Mouse (Mus musculus) common myeloid progenitor, adult 5-6 weeks (primary cell): ENCODE results near the gene Ctbs. TPM values are rescaled to one million over a fixed set of nuclear protein-coding genes. Genes with fewer than 3 reads are reported as not detected.

ENCODE experiments used
- ATAC-seq: replicated peaks from 2 replicates; pipeline ENCODE4 v1.8.0; 2016; ENCODE audit warnings: low read depth, mild to moderate bottlenecking, moderate TSS enrichment, inconsistent platforms; ENCODE audit not compliant: poor library complexity, severe bottlenecking
- total RNA-seq: library from RNA; stranded (forward); fragments of 200-1000, 187-1606 nt; gene quantifications from 2 replicates; pipeline ENCODE4 v1.2.3, GENCODE M21; 2017

The Ctbs gene
- total RNA-seq: 4.8 and 7.0 TPM in 2 replicates

GRCm38 (mm10) chr3:146449745-146450250 is at the start of gene Ctbs:
TSS of gene Ctbs (plus strand) at chr3:146449795.
- ATAC-seq: 0 out of 2 replicates have a peak, but pooled peaks have one; percentile 0

GRCm38 (mm10) chr3:146403770-146404169 is 45.8 kb upstream of the Ctbs start:
- ATAC-seq: no peak

- peak; percentile 94 for ATAC-seq
Observed at GRCm38 (mm10) chr3:146404311-146405201, 45.0 kb upstream of the Ctbs start, which contains the start of gene Ssx2ip. TSS of gene Ssx2ip (plus strand) at chr3:146404642.

GRCm38 (mm10) chr3:146405213-146406006 is 44.2 kb upstream of the Ctbs start:
- ATAC-seq: peak; percentile 43

- ATAC-seq: no peak
Observed at GRCm38 (mm10) chr3:146406007-146406341, 43.6 kb upstream of the Ctbs start.

- ATAC-seq: no peak
Observed at GRCm38 (mm10) chr3:146407086-146407721, 42.4 kb upstream of the Ctbs start.

GRCm38 (mm10) chr3:146410114-146410513 is 39.5 kb upstream of the Ctbs start:
- ATAC-seq: peak; percentile 23; the same call in 1 of the 2 replicates

GRCm38 (mm10) chr3:146412008-146412407 is 37.6 kb upstream of the Ctbs start:
- no peak for ATAC-seq

- ATAC-seq: no peak
Observed at GRCm38 (mm10) chr3:146412480-146412879, 37.1 kb upstream of the Ctbs start.

- no peak for ATAC-seq
Observed at GRCm38 (mm10) chr3:146413016-146413415, 36.6 kb upstream of the Ctbs start.

- no peak for ATAC-seq
Observed at GRCm38 (mm10) chr3:146413992-146414391, 35.6 kb upstream of the Ctbs start.

- no peak for ATAC-seq
Observed at GRCm38 (mm10) chr3:146414555-146414954, 35.0 kb upstream of the Ctbs start.

GRCm38 (mm10) chr3:146417873-146418272 is 31.7 kb upstream of the Ctbs start:
- no peak for ATAC-seq

- ATAC-seq: peak; percentile 31
Observed at GRCm38 (mm10) chr3:146418901-146419300, 30.7 kb upstream of the Ctbs start.

- ATAC-seq: no peak
Observed at GRCm38 (mm10) chr3:146419534-146419933, 30.1 kb upstream of the Ctbs start.

GRCm38 (mm10) chr3:146419992-146420537 is 29.5 kb upstream of the Ctbs start:
- ATAC-seq: no peak

- ATAC-seq: peak; percentile 97
Observed at GRCm38 (mm10) chr3:146421787-146422186, 27.8 kb upstream of the Ctbs start.

GRCm38 (mm10) chr3:146423710-146424109 is 25.9 kb upstream of the Ctbs start:
- no peak for ATAC-seq

- ATAC-seq: no peak
Observed at GRCm38 (mm10) chr3:146424306-146424900, 25.2 kb upstream of the Ctbs start.

- no peak for ATAC-seq
Observed at GRCm38 (mm10) chr3:146425902-146426301, 23.7 kb upstream of the Ctbs start.
